Mouse (Mus musculus): ENCODE measurements around the gene Calr. TPM values are rescaled to one million over a fixed set of nuclear protein-coding genes. Genes with fewer than 3 reads are reported as not detected.

The Calr gene
- total and polyA plus RNA-seq, 3 experiments = 567 to 1,110 TPM; not detected in 1

DNA sequence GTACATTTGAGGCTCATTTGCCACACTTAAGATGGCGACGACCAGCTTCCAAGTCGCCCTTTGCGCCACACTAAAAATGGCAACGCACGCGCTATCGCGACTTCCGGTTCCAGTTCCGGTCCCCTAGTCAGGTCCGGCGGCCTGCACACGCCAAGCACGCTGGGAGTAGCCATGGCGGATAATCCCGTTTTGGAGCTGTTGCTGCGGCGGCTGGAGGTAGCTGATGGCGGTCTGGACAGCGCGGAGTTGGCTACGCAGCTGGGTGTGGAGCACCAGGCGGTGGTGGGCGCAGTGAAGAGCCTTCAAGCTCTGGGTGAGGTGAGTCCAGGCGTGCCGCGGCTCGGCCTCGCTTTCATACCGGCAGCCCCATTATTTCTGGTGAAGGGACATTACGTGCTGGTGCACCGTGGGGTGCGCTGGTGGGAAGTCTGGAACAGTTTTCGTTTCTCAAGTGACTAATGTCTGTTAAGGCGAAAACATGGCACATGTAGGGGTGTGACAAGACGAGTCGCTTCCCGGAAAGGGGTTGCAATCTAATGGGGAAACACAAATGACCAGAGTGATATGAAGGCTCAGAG is 10.2 kb upstream of the Calr start, which contains the start of gene Farsa (continued):
- TF ChIP-seq NRF1 (IDR thresholded peaks at IDR 0.05; ENCODE audit: insufficient read depth, low read depth, low read length, poor library complexity, severe bottlenecking) (peak; percentile 73), GABPA (IDR thresholded peaks at IDR 0.05; ENCODE audit: low read depth, low read length) (0 out of 2 replicates have a peak, but pooled peaks have one; percentile 30), NELFE (IDR thresholded peaks at IDR 0.05; ENCODE audit: low read depth, low read length) (peak; percentile 98), BHLHE40 (IDR thresholded peaks at IDR 0.05; ENCODE audit: borderline replicate concordance, low read depth, low read length) (peak; percentile 51; the same call in 1 of the 2 replicates), CTCF (IDR thresholded peaks at IDR 0.05 in 2 of 3, conservative IDR thresholded peaks at IDR 0.05 in 1 of 3; ENCODE audit: control insufficient read depth in 1 of 3, insufficient read depth in 1 of 3, low read depth in 2 of 3, low read length in 3 of 3, poor library complexity in 1 of 3, severe bottlenecking in 1 of 3) (no peak), CHD1 (IDR thresholded peaks at IDR 0.05; ENCODE audit: low read depth, low read length) (no peak; the same call in 1 of the 2 replicates), ZC3H11A (IDR thresholded peaks at IDR 0.05; ENCODE audit: low read depth, low read length) (no peak), RCOR1 (IDR thresholded peaks at IDR 0.05; ENCODE audit: low read depth, low read length) (peak; percentile 97), MAX (IDR thresholded peaks at IDR 0.05; ENCODE audit: low read length) (peak; percentile 93), POLR2A (IDR thresholded peaks at IDR 0.05; ENCODE audit: control insufficient read depth in 1 of 2, insufficient read depth in 1 of 2, low read depth in 1 of 2, low read length in 2 of 2, poor library complexity in 1 of 2) (peak; percentile 98 to 99)

DNA sequence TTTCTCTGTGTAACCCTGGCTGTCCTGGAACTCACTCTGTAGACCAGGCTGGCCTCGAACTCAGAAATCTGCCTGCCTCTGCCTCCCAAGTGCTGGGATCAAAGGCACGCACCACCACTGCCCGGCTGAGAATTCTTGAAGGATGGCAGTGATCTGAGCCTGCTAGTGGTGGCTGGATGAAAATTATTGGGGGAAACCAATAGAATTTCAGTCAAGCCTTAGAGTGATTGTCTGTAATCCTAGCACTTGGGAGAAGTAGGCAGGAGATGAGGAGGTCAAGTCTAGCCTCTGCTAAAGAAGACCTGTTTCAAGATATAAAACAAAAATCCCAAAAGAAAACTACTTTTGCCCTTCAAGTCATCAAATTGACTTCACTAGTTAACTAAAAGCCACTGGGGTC is 9.7 kb upstream of the Calr start:
- Histone ChIP-seq H3K9ac (ENCODE audit: control insufficient read depth, low read depth, low read length, poor library complexity, severe bottlenecking) (no peak overlapping the region), H3K27me3 (ENCODE audit: control insufficient read depth in 1 of 2, insufficient read depth in 2 of 2, low read length in 2 of 2) (no peaks in the 10 kb centered on the region), H3K9me3 (replicated peaks; ENCODE audit: insufficient read depth, low read length) (no peaks in the 10 kb centered on the region), H3K36me3 (ENCODE audit: control insufficient read depth in 1 of 2, insufficient read depth in 2 of 2, low read length in 2 of 2) (peaks cover 10 to 18% of the 10 kb centered on the region in 2 experiments), H3K27ac (ENCODE audit: control insufficient read depth, low read depth, low read length) (no peak overlapping the region), H3K4me3 (ENCODE audit: control insufficient read depth in 1 of 2, insufficient read depth in 1 of 2, low read depth in 2 of 2, low read length in 2 of 2) (no peak overlapping the region), H3K79me2 (ENCODE audit: control insufficient read depth, insufficient read depth, low read length, poor library complexity) (peaks cover 36% of the 10 kb centered on the region), H3K4me1 (ENCODE audit: control insufficient read depth in 1 of 2, insufficient read depth in 2 of 2, low read length in 2 of 2) (peaks cover 5 to 8% of the 10 kb centered on the region in 2 experiments; a peak in 3 of 4 replicates)
- no peak for TF ChIP-seq ZMIZ1 (IDR thresholded peaks at IDR 0.05; ENCODE audit: low read depth, low read length)
- TF ChIP-seq USF2 (IDR thresholded peaks at IDR 0.05; ENCODE audit: borderline replicate concordance in 1 of 2, insufficient read depth in 1 of 2, low read depth in 1 of 2, low read length in 2 of 2) = no peak
- TF ChIP-seq CHD2 (IDR thresholded peaks at IDR 0.05; ENCODE audit: low read length) = no peak
- TF ChIP-seq POLR2AphosphoS2 (IDR thresholded peaks at IDR 0.05; ENCODE audit: low read length) = no peak
- TF ChIP-seq TBP (IDR thresholded peaks at IDR 0.05; ENCODE audit: low read depth, low read length) = no peak
- DNase-seq (ENCODE audit: low read depth, low spot score) = no peak

GRCm38 (mm10) chr8:84847684-84848435 is 1.1 kb upstream of the Calr start:
- H3K4me3 ChIP-seq (ENCODE audit: control insufficient read depth in 1 of 2, insufficient read depth in 1 of 2, low read depth in 2 of 2, low read length in 2 of 2) = peak overlapping the region; percentile 69 to 73
- H3K27ac ChIP-seq (ENCODE audit: control insufficient read depth, low read depth, low read length) = peak overlapping the region; percentile 98
- H3K27me3 ChIP-seq (ENCODE audit: control insufficient read depth in 1 of 2, insufficient read depth in 2 of 2, low read length in 2 of 2) = no peaks in the 10 kb centered on the region
- H3K79me2 ChIP-seq (ENCODE audit: control insufficient read depth, insufficient read depth, low read length, poor library complexity) = peaks cover 31% of the 10 kb centered on the region
- H3K9me3 ChIP-seq (replicated peaks; ENCODE audit: insufficient read depth, low read length) = no peaks in the 10 kb centered on the region
- peak overlapping the region; percentile 81 for H3K9ac ChIP-seq (ENCODE audit: control insufficient read depth, low read depth, low read length, poor library complexity, severe bottlenecking)
- H3K36me3 ChIP-seq (ENCODE audit: control insufficient read depth in 1 of 2, insufficient read depth in 2 of 2, low read length in 2 of 2) = peaks cover 13 to 31% of the 10 kb centered on the region in 2 experiments
- peaks cover 7 to 18% of the 10 kb centered on the region in 2 experiments; a peak in 3 of 4 replicates for H3K4me1 ChIP-seq (ENCODE audit: control insufficient read depth in 1 of 2, insufficient read depth in 2 of 2, low read length in 2 of 2)
- peak; percentile 92 for DNase-seq (ENCODE audit: low read depth, low spot score)
- TF ChIP-seq ZKSCAN1 (IDR thresholded peaks at IDR 0.05; ENCODE audit: low read depth, low read length) (no peak), ZC3H11A (IDR thresholded peaks at IDR 0.05; ENCODE audit: low read depth, low read length) (no peak), HCFC1 (IDR thresholded peaks at IDR 0.05; ENCODE audit: low read depth, low read length) (peak; percentile 68), MXI1 (IDR thresholded peaks at IDR 0.05; ENCODE audit: low read depth, low read length) (peak; percentile 65), MYB (IDR thresholded peaks at IDR 0.05; ENCODE audit: low read depth, low read length) (peak; percentile 98), TAL1 (IDR thresholded peaks at IDR 0.05; ENCODE audit: low read length) (peak; percentile 87), MEF2A (IDR thresholded peaks at IDR 0.05; ENCODE audit: extremely low read depth, insufficient replicate concordance, low read depth, low read length, poor library complexity, severe bottlenecking) (no peak), TCF12 (IDR thresholded peaks at IDR 0.05; ENCODE audit: low read depth, low read length) (peak; percentile 96), UBTF (IDR thresholded peaks at IDR 0.05; ENCODE audit: borderline replicate concordance, insufficient read depth, low read depth, low read length) (no peak), POLR2AphosphoS5 (IDR thresholded peaks at IDR 0.05; ENCODE audit: borderline replicate concordance, low read depth, low read length) (no peak), POLR2AphosphoS2 (IDR thresholded peaks at IDR 0.05; ENCODE audit: low read length) (peak; percentile 77), TBP (IDR thresholded peaks at IDR 0.05; ENCODE audit: low read depth, low read length) (peak; percentile 69; the same call in 1 of the 2 replicates), ZMIZ1 (IDR thresholded peaks at IDR 0.05; ENCODE audit: low read depth, low read length) (peak; percentile 76), MAFK (IDR thresholded peaks at IDR 0.05; ENCODE audit: borderline replicate concordance, low read depth, low read length) (0 out of 2 replicates have a peak, but pooled peaks have one; percentile 59), ELF1 (IDR thresholded peaks at IDR 0.05; ENCODE audit: low read depth, low read length) (peak; percentile 80)
